Mouse (Mus musculus): Measurements from ENCODE around the gene Mosmo.

The Mosmo gene

GRCm38 (mm10) chr7:120778012-120778411, 100.6 kb downstream of the Mosmo start:
- DNase-seq, result no peak
